Mouse (Mus musculus) Patski (cell line): ENCODE data around the gene Vldlr. TPM values are rescaled to one million over a fixed set of nuclear protein-coding genes. Genes with fewer than 3 reads are reported as not detected.

ENCODE experiments used
- ATAC-seq: fragments of 100-300 bp; one replicate; pipeline ENCODE4 v1.8.0; 2021
- CTCF ChIA-PET: fragments of 350-600 bp; sonication (Branson Sonifier 250); formaldehyde crosslinking; loops from one replicate; lab custom pipeline; 2022; ENCODE audit warnings: inconsistent platforms; lab: Charles Lee
- POLR2A ChIA-PET: fragments of 350-600 bp; sonication (Branson Sonifier 250); formaldehyde crosslinking; loops from one replicate; lab custom pipeline; 2022; ENCODE audit warnings: antibody characterized with exemption, inconsistent platforms; lab: Charles Lee
- DNase-seq: peaks from one replicate; pipeline ENCODE4 v3.0.0-alpha.2; 2011; ENCODE audit warnings: low read depth, low spot score
- H3K27me3 ChIP-seq: fragments of 371-371 bp; one replicate; pipeline ENCODE4 v1.5.1; 2021
- CTCF ChIP-seq: fragments of 100-300 bp; IDR thresholded peaks from one replicate; pipeline ENCODE4 v1.5.1; 2021
- in situ Hi-C: fragments of 300-500 bp; cut with MboI; formaldehyde crosslinking; loops from 3 replicates; pipeline ENCODE4 v1.11.1; 2018; ENCODE audit warnings: low pct_unique_long_range_greater_than_20kb, mixed read lengths
- polyA plus RNA-seq: library from polyadenylated mRNA; unstranded; gene quantifications from one replicate; pipeline ENCODE4 v1.2.3, GENCODE M21; 2021

Vldlr gene
- polyA plus RNA-seq, 1 experiment from 2014 or later: 126 TPM

DNA sequence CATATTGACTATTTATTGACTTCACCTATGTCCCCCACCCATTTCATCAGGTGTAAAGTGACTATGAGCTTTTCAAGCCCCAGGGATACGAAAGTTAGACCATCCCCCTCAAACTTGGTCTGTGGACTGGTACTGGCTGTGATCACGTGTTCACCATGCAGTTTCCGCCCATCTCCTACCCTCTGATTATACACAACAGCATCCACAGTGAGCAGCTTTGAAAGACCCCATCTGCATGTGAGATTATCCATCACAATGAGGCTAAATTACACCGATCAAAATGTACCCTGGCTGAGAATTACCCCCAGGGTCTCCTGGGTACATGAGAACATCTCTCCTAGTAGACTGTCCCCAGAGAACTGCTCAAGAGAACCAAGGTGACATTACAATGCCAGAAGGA is 688 bp upstream of the Vldlr start:
- ATAC-seq: no peak
- in situ Hi-C loops: loop anchor here (10.0 kb wide), 2 partner anchors 199 to 471 kb away; no protein-coding TSS in a partner anchor

DNA sequence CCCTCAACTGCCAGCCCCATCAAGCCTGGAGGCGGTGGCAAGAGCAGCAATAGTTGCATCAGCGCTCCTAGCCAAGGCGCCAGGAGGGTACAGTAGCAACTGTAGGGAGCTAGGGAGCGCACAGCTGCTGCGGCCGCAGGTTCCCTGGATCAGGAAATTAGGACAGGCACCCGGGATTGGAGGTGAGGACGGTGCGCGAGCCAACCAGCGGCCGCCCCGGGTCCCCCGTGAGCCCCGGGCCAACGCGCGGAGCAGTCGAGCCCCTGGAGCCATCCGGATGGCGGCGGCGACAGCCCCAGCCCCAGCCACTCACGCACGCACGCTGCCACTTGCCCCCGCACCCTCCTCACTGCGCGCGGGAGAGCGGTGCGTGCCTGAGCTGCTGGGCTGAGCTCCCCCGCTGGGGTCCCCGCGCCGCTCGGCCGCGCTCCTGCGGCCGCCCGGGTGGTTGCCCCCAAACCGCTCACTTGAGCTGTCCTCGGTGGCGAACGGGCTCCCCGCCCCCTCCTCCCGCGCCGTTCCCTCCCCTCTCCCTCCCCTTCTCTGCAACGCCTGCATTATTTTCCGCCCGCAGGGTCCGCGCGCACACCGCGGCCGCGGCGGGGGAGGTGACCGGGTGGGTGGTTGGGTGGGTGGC is 601 bp downstream of the Vldlr start:
- POLR2A ChIA-PET: interaction anchor here (1.8 kb wide), 1 partner anchor 29 kb away, joined by 4 read pairs; no protein-coding TSS in a partner anchor
- no peaks in the 10 kb centered on the region for H3K27me3 ChIP-seq
- DNase-seq: no peak
- in situ Hi-C loops: loop anchor here (10.0 kb wide), 2 partner anchors 198 to 472 kb away; no protein-coding TSS in a partner anchor
- TF ChIP-seq CTCF: peak; percentile 74
- CTCF ChIA-PET: interaction anchor here (0.8 to 1.8 kb wide), 5 partner anchors 13 to 199 kb away, joined by 3 to 7 read pairs (median 3); no protein-coding TSS in a partner anchor
- peak; percentile 76 for ATAC-seq

More for the DNA sequence above, 688 bp upstream of the Vldlr start:
- no peak for TF ChIP-seq CTCF
- no peaks in the 10 kb centered on the region for H3K27me3 ChIP-seq
- DNase-seq: no peak
- ChIA-PET CTCF (interaction anchor here (0.9 to 1.8 kb wide), 3 partner anchors 11 to 61 kb away, joined by 3 to 7 read pairs (median 4); no protein-coding TSS in a partner anchor), POLR2A (interaction anchor here (1.8 kb wide), 1 partner anchor 28 kb away, joined by 4 read pairs; no protein-coding TSS in a partner anchor)

DNA sequence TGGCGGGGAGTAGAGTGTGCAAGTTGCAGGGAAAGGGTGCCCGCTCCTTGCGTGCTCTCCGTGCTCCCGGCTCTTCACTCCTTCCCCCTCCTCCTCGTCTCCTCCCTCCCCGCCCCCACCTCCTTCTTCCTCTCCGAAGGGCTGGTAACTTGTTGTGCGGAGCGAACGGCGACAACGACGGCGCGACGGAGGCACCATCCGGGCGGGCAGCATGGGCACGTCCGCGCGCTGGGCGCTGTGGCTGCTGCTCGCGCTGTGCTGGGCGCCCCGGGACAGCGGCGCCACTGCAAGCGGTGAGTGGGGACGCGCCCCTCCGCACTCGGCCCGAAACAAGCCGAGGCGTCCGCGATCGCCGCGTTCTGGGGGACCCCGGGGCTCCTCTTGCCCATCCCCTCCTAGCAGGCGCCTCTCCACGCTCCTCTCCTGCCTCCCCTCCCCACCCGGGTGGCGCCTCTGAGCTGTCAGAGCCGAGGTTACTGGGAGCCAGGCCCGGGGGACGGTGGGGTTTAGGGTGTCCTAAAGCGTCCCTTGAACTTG is 1.2 kb downstream of the Vldlr start:
- peak; percentile 29 for ATAC-seq
- DNase-seq: no peak
- ChIA-PET CTCF (no interaction called here), POLR2A (interaction anchor here (1.8 kb wide), 1 partner anchor 30 kb away, joined by 4 read pairs; no protein-coding TSS in a partner anchor)
- H3K27me3 ChIP-seq: no peaks in the 10 kb centered on the region
- no peak for TF ChIP-seq CTCF
- in situ Hi-C loops: loop anchor here (10.0 kb wide), 2 partner anchors 197 to 473 kb away; no protein-coding TSS in a partner anchor

DNA sequence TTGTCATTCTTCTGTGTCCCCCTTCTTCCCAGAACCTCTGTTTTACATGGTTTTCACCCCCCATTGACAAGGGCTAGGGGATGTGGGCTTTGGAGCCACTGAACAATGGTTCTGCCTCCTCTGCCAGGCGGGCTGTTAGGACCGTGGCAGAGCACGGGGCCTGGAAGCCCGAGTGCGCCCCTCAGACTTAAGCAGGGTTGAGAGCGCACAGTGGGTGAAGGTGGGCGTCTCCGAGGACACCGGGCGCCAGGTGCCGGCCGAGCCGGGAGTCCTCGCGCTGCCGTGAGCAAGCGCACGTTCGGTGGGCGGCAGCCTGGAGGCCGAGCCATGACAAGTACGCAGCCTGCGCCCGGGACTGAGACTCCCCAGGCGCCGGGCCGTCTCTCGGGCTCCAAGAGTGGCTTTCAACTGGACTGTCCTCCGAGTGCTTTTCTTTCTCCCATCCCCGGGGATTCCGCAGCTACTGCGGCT is 1.7 kb downstream of the Vldlr start:
- ChIA-PET POLR2A (interaction anchor here (0.9 kb wide), 1 partner anchor 15 kb away, joined by 3 read pairs; no protein-coding TSS in a partner anchor), CTCF (no interaction called here)
- in situ Hi-C loops: loop anchor here (10.0 kb wide), 2 partner anchors 197 to 473 kb away; no protein-coding TSS in a partner anchor
- ATAC-seq (no peak), DNase-seq (no peak)
- no peak for TF ChIP-seq CTCF
- H3K27me3 ChIP-seq: no peaks in the 10 kb centered on the region

DNA sequence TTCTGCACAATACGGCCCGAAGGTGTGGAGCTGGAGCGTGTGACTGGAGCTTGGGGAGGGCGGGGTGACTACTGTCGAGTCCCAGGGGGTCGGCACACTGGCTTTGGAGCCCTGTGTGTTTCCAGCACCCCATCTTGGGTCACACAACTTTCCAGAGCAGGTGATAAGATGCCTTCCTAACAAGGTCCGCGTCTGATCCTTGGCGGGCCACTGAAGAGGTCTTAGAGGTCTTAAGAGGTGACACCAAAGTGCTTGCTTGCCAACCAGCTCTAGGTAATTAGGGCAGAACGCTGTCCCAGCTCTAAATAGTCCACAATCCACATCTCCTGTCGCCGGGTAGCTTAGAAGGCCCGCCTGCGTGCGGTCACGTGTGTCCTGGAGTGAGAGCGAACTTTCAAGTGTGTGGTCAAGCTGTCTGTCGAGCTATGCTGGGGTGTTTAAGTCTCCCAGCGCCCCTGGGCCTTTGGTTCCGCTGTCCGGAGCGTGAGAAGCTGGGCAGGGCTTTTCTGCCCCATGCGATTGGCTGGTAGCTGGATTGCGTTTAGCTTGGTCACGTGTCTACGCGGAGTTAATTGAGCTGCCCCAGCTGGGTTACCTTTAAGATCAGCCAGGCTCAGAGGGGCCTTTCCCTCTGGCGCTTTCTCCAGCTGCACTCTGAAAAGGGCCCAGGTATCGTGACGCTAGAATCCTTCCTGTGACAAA is 2.4 kb downstream of the Vldlr start:
- in situ Hi-C loops: loop anchor here (10.0 kb wide), 2 partner anchors 196 to 474 kb away; no protein-coding TSS in a partner anchor
- DNase-seq (peak; percentile 83), ATAC-seq (peak; percentile 68)
- ChIA-PET POLR2A (interaction anchor here (0.6 to 0.9 kb wide), 4 partner anchors 14 to 471 kb away, joined by 3 to 5 read pairs (median 3); no protein-coding TSS in a partner anchor), CTCF (interaction anchor here (0.9 to 2.0 kb wide), 5 partner anchors 13 to 208 kb away, joined by 3 to 5 read pairs (median 4); no protein-coding TSS in a partner anchor)
- TF ChIP-seq CTCF: no peak
- H3K27me3 ChIP-seq: no peaks in the 10 kb centered on the region

DNA sequence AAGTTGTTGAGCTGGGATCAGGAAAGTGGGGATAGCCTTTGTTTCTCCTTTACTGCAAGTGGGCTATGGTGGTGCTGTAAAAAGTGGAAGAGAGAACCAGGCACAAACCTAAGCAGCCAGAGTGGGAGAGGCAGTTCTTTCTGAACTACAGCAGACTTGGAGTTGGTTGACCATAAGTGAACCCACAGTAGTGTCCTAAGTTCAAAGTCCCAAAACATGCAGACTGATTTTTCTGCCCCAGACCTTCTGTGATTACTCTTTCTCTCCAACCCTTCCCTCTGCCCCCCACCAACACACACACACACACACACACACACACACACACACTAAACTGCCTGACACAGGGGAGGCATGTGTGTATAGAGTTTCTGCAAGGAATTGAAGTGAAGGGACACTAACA is 3.3 kb downstream of the Vldlr start:
- CTCF ChIA-PET: interaction anchor here (0.9 to 2.0 kb wide), 5 partner anchors 12 to 207 kb away, joined by 3 to 5 read pairs (median 4); no protein-coding TSS in a partner anchor
- no peak for ATAC-seq
- POLR2A ChIA-PET: interaction anchor here (0.6 to 0.7 kb wide), 2 partner anchors 15 to 117 kb away, joined by 3 to 5 read pairs; no protein-coding TSS in a partner anchor
- DNase-seq: no peak
- TF ChIP-seq CTCF: no peak
- H3K27me3 ChIP-seq: no peaks in the 10 kb centered on the region
- in situ Hi-C loops: loop anchor here (10.0 kb wide), 2 partner anchors 195 to 475 kb away; no protein-coding TSS in a partner anchor

DNA sequence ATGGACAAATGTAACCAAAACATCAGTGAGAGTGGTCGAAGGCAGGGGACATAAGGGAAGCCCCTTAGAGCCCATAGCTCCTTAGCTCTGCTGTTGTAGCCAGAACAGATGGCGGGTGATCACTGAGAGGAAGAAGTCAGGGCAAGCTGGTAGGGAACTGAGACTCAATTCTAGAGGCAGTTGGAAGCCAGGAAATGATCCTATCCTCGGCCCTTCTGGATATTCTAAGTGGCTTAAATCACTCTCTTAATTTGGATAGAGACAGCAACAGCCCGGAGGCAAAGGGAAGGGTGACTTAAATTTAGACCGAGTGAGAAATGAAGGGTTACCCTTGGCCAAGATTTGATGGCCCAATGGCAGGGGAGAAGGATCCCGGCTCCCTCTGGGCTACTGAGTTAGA is 6.8 kb downstream of the Vldlr start:
- CTCF ChIA-PET: interaction anchor here (0.8 to 1.1 kb wide), 2 partner anchors 10 to 16 kb away, joined by 3 to 4 read pairs; no protein-coding TSS in a partner anchor
- ATAC-seq (no peak), DNase-seq (no peak)
- H3K27me3 ChIP-seq: no peaks in the 10 kb centered on the region
- TF ChIP-seq CTCF: no peak
- in situ Hi-C loops: no loop called here
- POLR2A ChIA-PET: interaction anchor here (0.8 kb wide), 1 partner anchor 121 kb away, joined by 4 read pairs; no protein-coding TSS in a partner anchor

DNA sequence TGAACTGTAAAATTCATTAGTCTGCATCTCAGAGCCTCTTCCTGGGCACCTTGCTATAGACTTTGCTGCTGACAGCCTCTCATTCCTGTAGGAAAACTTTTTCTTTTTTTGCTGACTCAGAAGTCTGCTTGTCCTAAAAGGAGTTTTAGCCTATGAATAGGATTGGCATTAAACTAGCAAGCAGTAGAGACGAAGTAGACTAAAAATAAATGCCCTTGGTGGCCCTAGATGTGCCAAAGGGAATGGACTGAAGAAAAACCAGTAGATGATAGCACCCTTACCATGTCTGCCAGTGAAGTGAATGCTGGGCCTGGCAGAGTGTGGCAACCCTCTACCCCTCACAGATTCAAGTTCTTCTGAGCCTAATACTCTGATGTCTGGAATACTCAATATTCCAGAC is 8.1 kb downstream of the Vldlr start:
- TF ChIP-seq CTCF: no peak
- no peaks in the 10 kb centered on the region for H3K27me3 ChIP-seq
- in situ Hi-C loops: no loop called here
- ChIA-PET CTCF (no interaction called here), POLR2A (no interaction called here)
- no peak for DNase-seq
- no peak for ATAC-seq

DNA sequence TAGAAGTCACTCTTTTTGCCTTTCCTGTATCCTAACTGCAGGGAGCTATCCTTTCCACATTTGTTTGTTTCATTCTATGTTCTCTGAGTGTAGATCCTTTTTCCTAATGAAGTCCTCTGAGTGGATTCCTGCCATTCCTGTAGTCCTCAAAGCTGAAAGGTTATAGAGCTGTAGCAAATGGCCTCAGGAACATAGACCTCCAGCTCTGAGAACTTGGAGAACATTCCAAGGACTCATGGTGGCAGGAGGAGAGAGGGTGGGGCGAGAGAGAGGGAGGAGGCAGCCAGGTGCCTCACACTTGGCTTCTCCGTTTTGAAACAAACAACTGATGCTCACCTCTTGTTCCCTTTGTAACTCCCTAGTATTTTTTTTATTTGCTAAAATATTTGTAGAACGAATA is 10.3 kb downstream of the Vldlr start:
- H3K27me3 ChIP-seq: no peaks in the 10 kb centered on the region
- ATAC-seq (no peak), DNase-seq (no peak)
- ChIA-PET CTCF (no interaction called here), POLR2A (no interaction called here)
- TF ChIP-seq CTCF: no peak
- in situ Hi-C loops: no loop called here

DNA sequence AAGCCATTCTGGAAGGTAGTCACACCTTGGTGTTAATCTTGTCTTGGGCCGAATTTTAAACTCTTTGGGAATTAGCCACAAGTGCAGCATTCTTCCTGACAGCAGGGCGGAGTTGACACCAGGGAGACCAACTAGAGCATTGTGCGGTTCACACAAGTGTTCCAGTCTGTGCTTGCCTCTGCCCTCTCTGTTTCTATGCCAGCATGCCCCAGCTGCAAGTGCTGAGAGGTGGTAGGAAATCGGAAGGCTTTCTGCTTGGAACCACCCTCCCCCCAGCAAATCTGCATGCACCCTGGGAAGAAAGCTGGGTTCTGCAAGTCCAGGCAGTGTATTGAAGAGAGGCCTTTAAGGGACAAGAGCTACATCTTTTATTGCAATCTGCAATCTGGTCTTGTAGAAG is 10.8 kb downstream of the Vldlr start:
- ATAC-seq (no peak), DNase-seq (no peak)
- no peaks in the 10 kb centered on the region for H3K27me3 ChIP-seq
- CTCF ChIA-PET: no interaction called here
- POLR2A ChIA-PET: no interaction called here
- no peak for TF ChIP-seq CTCF
- in situ Hi-C loops: no loop called here
